Mouse (Mus musculus) embryonic facial prominence, embryonic 11.5 days (tissue): ENCODE results near the gene Cntrob. TPM values are rescaled to one million over a fixed set of nuclear protein-coding genes. Genes with fewer than 3 reads are reported as not detected.

Source experiments
- ATAC-seq: fragments of 200-750 bp; cut with Nextera tagmentation; replicated peaks from 2 replicates; pipeline ENCODE4 v1.8.0; 2017; ENCODE audit warnings: low read depth; ENCODE audit not compliant: insufficient number of reproducible peaks, low FRiP score, low TSS enrichment
- DNase-seq: peaks from one replicate; pipeline ENCODE4 v3.0.0-alpha.2; 2015; ENCODE audit warnings: low spot score
- H3K27ac ChIP-seq: fragments of 300-500 bp; sonication (generic); replicated peaks from 2 replicates; pipeline ENCODE4 v1.5.1; 2014; ENCODE audit warnings: mild to moderate bottlenecking, low read depth, low read length, control low read depth
- H3K27me3 ChIP-seq: fragments of 300-500 bp; sonication (generic); 2 replicates; pipeline ENCODE4 v1.6.1; 2014; ENCODE audit warnings: mild to moderate bottlenecking, low read length, moderate library complexity, mixed read lengths; ENCODE audit not compliant: control insufficient read depth, insufficient read depth
- H3K36me3 ChIP-seq: fragments of 300-500 bp; sonication (generic); replicated peaks from 2 replicates; pipeline ENCODE4 v1.6.1; 2014; ENCODE audit warnings: low read depth, mild to moderate bottlenecking, low read length, moderate library complexity, mixed read lengths; ENCODE audit not compliant: control insufficient read depth, insufficient read depth
- H3K4me1 ChIP-seq: fragments of 300-500 bp; sonication (generic); 2 replicates; pipeline ENCODE4 v1.6.1; 2014; ENCODE audit warnings: low read length, mixed read lengths; ENCODE audit not compliant: control insufficient read depth, insufficient read depth
- H3K4me2 ChIP-seq: fragments of 300-500 bp; sonication (generic); 2 replicates; pipeline ENCODE4 v1.6.1; 2014; ENCODE audit warnings: low read depth, mild to moderate bottlenecking, control low read depth, low read length, moderate library complexity
- H3K4me3 ChIP-seq: fragments of 300-500 bp; sonication (generic); 2 replicates; pipeline ENCODE4 v1.5.1; 2014; ENCODE audit warnings: low read depth, low read length, control low read depth
- H3K9ac ChIP-seq: fragments of 300-500 bp; sonication (generic); replicated peaks from 2 replicates; pipeline ENCODE4 v1.6.1; 2014; ENCODE audit warnings: mild to moderate bottlenecking, control low read depth, low read length
- H3K9me3 ChIP-seq: fragments of 300-500 bp; sonication (generic); replicated peaks from 2 replicates; pipeline ENCODE4 v1.6.1; 2016; ENCODE audit warnings: mild to moderate bottlenecking, low read length, inconsistent platforms, mixed read lengths; ENCODE audit not compliant: control insufficient read depth
- WGBS: fragments of 180-500 bp; shearing (Covaris S2); extraction: QIAGEN DNeasy Blood & Tissue Kit; methylation state at CpG from one replicate; pipeline ENCODE4 v1.1.7; 2014; 5-methylcytosine and 5-hydroxymethylcytosine counted together
- polyA plus RNA-seq: library from polyadenylated mRNA; unstranded; fragments of >200 nt; fragmentation: Nextera tagmentation; extraction: Ambion mirVana; gene quantifications from 2 replicates; pipeline ENCODE4 v1.2.1, GENCODE M21; 2014

The Cntrob gene
- polyA plus RNA-seq, 1 experiment from 2014 or later = 19.3 TPM

- H3K4me1 ChIP-seq = no peaks in the 10 kb centered on the region
- DNase-seq (peak; percentile 53), ATAC-seq (no peak)
- H3K36me3 ChIP-seq = no peaks in the 10 kb centered on the region
- no peak overlapping the region for H3K27ac ChIP-seq
- WGBS = 58% methylated on average over 7 of the region's 7 CpGs
- no peaks in the 10 kb centered on the region for H3K27me3 ChIP-seq
- H3K4me2 ChIP-seq = no peak overlapping the region
- no peaks in the 10 kb centered on the region for H3K9me3 ChIP-seq
- no peak overlapping the region for H3K9ac ChIP-seq
- no peak overlapping the region for H3K4me3 ChIP-seq
Measured at GRCm38 (mm10) chr11:69251953-69252352, 71.6 kb downstream of the Cntrob start.

- H3K9ac ChIP-seq = no peak overlapping the region
- no peaks in the 10 kb centered on the region for H3K27me3 ChIP-seq
- WGBS = 62% methylated on average over 14 of the region's 14 CpGs
- no peaks in the 10 kb centered on the region for H3K36me3 ChIP-seq
- no peak overlapping the region for H3K27ac ChIP-seq
- DNase-seq = no peak
- no peak overlapping the region for H3K4me3 ChIP-seq
- ATAC-seq = no peak
- H3K4me1 ChIP-seq = no peaks in the 10 kb centered on the region
- H3K9me3 ChIP-seq = no peaks in the 10 kb centered on the region
- no peak overlapping the region for H3K4me2 ChIP-seq
Measured at GRCm38 (mm10) chr11:69251135-69251842, 72.3 kb downstream of the Cntrob start.

DNA sequence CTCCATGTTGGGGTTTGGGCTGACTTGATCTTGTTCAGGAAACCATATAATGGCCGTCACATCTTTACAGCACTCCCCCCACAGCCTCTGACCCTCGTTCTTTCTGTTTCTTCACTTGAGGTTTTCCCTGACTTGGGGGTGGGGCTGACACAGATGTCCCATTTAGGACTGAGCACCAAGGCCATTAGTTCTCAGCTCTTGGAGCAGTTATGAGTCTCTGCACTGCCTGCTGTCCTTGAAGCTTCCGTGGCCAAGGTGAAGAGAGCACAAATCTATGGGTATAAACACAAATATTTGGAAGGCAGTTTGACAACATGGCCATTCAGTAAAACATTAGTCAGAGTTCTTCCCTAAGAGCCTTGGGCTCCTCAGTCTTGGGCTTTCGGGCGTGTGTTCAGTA, 73.5 kb downstream of the Cntrob start:
- Histone ChIP-seq H3K9ac (no peak overlapping the region), H3K4me3 (no peak overlapping the region), H3K4me2 (no peak overlapping the region), H3K4me1 (no peaks in the 10 kb centered on the region), H3K27me3 (no peaks in the 10 kb centered on the region), H3K27ac (no peak overlapping the region), H3K36me3 (no peaks in the 10 kb centered on the region), H3K9me3 (no peaks in the 10 kb centered on the region)
- ATAC-seq (no peak), DNase-seq (no peak)
- 82% methylated on average over 5 of the region's 5 CpGs for WGBS

Other genes with a start within 250 kb of the Cntrob start
- gene Vamp2, start 235.3 kb downstream of the Cntrob start, polyA plus RNA-seq = 48.8 and 61.9 TPM in 2 replicates
- gene Per1, start 228.6 kb downstream of the Cntrob start, polyA plus RNA-seq = 5.5 and 6.5 TPM in 2 replicates
- gene Hes7, start 203.4 kb downstream of the Cntrob start, polyA plus RNA-seq = 0.11 TPM in 1 of 2 replicates, not detected in the other
- gene 9130213A22Rik, start 201.2 kb downstream of the Cntrob start, polyA plus RNA-seq = not detected in 2 replicates
- 0.25 and 0.88 TPM in 2 replicates for gene Aloxe3, start 197.9 kb downstream of the Cntrob start, polyA plus RNA-seq
- 0.20 and 0.27 TPM in 2 replicates for gene Alox12b, start 166.8 kb downstream of the Cntrob start, polyA plus RNA-seq
- gene Alox8, start 125.9 kb downstream of the Cntrob start, polyA plus RNA-seq = not detected in 2 replicates
- 0.06 TPM in 1 of 2 replicates, not detected in the other for gene Gucy2e, start 86.7 kb downstream of the Cntrob start, polyA plus RNA-seq
- gene Trappc1, start 205 bp upstream of the Cntrob start, polyA plus RNA-seq = 184 and 204 TPM in 2 replicates
- 0.85 and 2.2 TPM in 2 replicates for gene Kcnab3, start 2.5 kb upstream of the Cntrob start, polyA plus RNA-seq
- gene Rnf227, start 16.7 kb upstream of the Cntrob start, polyA plus RNA-seq = 23.7 and 25.2 TPM in 2 replicates
- 48.0 and 52.1 TPM in 2 replicates for gene Chd3, start 45.6 kb upstream of the Cntrob start, polyA plus RNA-seq
- gene Naa38, start 71.7 kb upstream of the Cntrob start, polyA plus RNA-seq = 123 and 135 TPM in 2 replicates
- gene Cyb5d1, start 71.9 kb upstream of the Cntrob start, polyA plus RNA-seq = 33.3 TPM in 2 replicates
- 13.6 and 18.1 TPM in 2 replicates for gene Tmem88, start 74.5 kb upstream of the Cntrob start, polyA plus RNA-seq
- gene Kdm6b, start 89.9 kb upstream of the Cntrob start, polyA plus RNA-seq = 25.9 and 26.2 TPM in 2 replicates
- gene Dnah2, start 225.3 kb upstream of the Cntrob start, polyA plus RNA-seq = 1.5 and 2.1 TPM in 2 replicates
- gene Efnb3, start 236.4 kb upstream of the Cntrob start, polyA plus RNA-seq = 11.2 and 11.3 TPM in 2 replicates